Mouse (Mus musculus): ENCODE results near the gene Hnrnpul1.

GRCm38 (mm10) chr7:25707581-25708292 is 46.8 kb downstream of the Hnrnpul1 start:
- TF ChIP-seq CTCF (IDR thresholded peaks at IDR 0.05; ENCODE audit: low read depth, low read length) (no peak), POLR2A (IDR thresholded peaks at IDR 0.05; ENCODE audit: borderline replicate concordance, low read depth, low read length) (no peak)
